Mouse (Mus musculus): ENCODE results near the gene Pagr1b.

Pagr1b gene

GRCm38 (mm10) chr7:127004122-127004875 lies 12.0 kb downstream of the Pagr1b start:
- CTCF ChIA-PET, result no interaction called here

- CTCF ChIA-PET, result no interaction called here
These were observed 12.7 kb downstream of the Pagr1b start for GRCm38 (mm10) chr7:127003620-127004019.

GRCm38 (mm10) chr7:126999568-126999967 lies 16.7 kb downstream of the Pagr1b start:
- CTCF ChIA-PET, result no interaction called here

GRCm38 (mm10) chr7:126996449-126996848 lies 19.8 kb downstream of the Pagr1b start:
- CTCF ChIA-PET, result no interaction called here

- CTCF ChIA-PET, result no interaction called here
These were observed 27.5 kb downstream of the Pagr1b start for GRCm38 (mm10) chr7:126988816-126989215.

- CTCF ChIA-PET, result no interaction called here
These were observed 30.0 kb downstream of the Pagr1b start for GRCm38 (mm10) chr7:126986319-126986718.

GRCm38 (mm10) chr7:126984667-126985444 lies 31.4 kb downstream of the Pagr1b start:
- CTCF ChIA-PET, result no interaction called here

GRCm38 (mm10) chr7:126983113-126983512 lies 33.2 kb downstream of the Pagr1b start:
- CTCF ChIA-PET, result no interaction called here

- CTCF ChIA-PET, result no interaction called here
These were observed 34.2 kb downstream of the Pagr1b start for GRCm38 (mm10) chr7:126982054-126982453.

GRCm38 (mm10) chr7:126981601-126982000 lies 34.7 kb downstream of the Pagr1b start:
- CTCF ChIA-PET, result no interaction called here

- CTCF ChIA-PET, result no interaction called here
These were observed 37.4 kb downstream of the Pagr1b start for GRCm38 (mm10) chr7:126978841-126979240.

GRCm38 (mm10) chr7:126976878-126977459 lies 39.3 kb downstream of the Pagr1b start:
- CTCF ChIA-PET, result no interaction called here

GRCm38 (mm10) chr7:126975950-126976866 lies 40.1 kb downstream of the Pagr1b start, which contains the start of gene Cdiptos:
TSS of gene Cdiptos (minus strand) at chr7:126976098.
- CTCF ChIA-PET, result no interaction called here

GRCm38 (mm10) chr7:126975893-126975949 lies 40.6 kb downstream of the Pagr1b start, which contains the start of gene Cdipt:
TSS of gene Cdipt (plus strand) at chr7:126975914.
- CTCF ChIA-PET, result no interaction called here

- CTCF ChIA-PET, result no interaction called here
These were observed 40.8 kb downstream of the Pagr1b start for GRCm38 (mm10) chr7:126975493-126975892.

- CTCF ChIA-PET, result no interaction called here
These were observed 48.9 kb downstream of the Pagr1b start for GRCm38 (mm10) chr7:126967361-126967760.

GRCm38 (mm10) chr7:126965568-126965967 lies 50.7 kb downstream of the Pagr1b start:
- CTCF ChIA-PET, result interaction anchor here (0.8 kb wide), 1 partner anchor 306 kb away, joined by 3 read pairs; no protein-coding TSS in a partner anchor

- CTCF ChIA-PET, result interaction anchor here (0.6 kb wide), 2 partner anchors 20 to 149 kb away, joined by 3 to 5 read pairs; no protein-coding TSS in a partner anchor
These were observed 52.6 kb downstream of the Pagr1b start for GRCm38 (mm10) chr7:126963548-126964286.

- CTCF ChIA-PET, result interaction anchor here (1.0 kb wide), 1 partner anchor 50 kb away, joined by 7 read pairs; no protein-coding TSS in a partner anchor
These were observed 54.3 kb downstream of the Pagr1b start for GRCm38 (mm10) chr7:126961965-126962364.

GRCm38 (mm10) chr7:126961095-126961494 lies 55.2 kb downstream of the Pagr1b start:
- CTCF ChIA-PET, result no interaction called here

GRCm38 (mm10) chr7:126959780-126960179 lies 56.5 kb downstream of the Pagr1b start:
- CTCF ChIA-PET, result interaction anchor here (0.6 kb wide), 2 partner anchors 134 to 461 kb away, joined by 3 to 5 read pairs; no protein-coding TSS in a partner anchor
